In genomic region chr15:12206646-12207222, GRCm38 (mm10) we compare ENCODE assay signal across 8 mouse cellular contexts. TPM values are rescaled to one million over a fixed set of nuclear protein-coding genes. Genes with fewer than 3 reads are reported as not detected.
A peak's percentile ranks its signal among the peaks of the same experiment; 100 is the strongest.
DNase-seq lines count a peak whose midpoint lies in the region; ATAC-seq and TF ChIP-seq lines count a peak whose summit lies in the region.

No protein-coding gene starts in this region.

- peaks cover 26% of the 10 kb centered on the region for H3K4me1 ChIP-seq in cerebellum, adult 2 months (ENCODE audit: control insufficient read depth, insufficient read depth, low read length)
- peaks cover 80% of the 10 kb centered on the region for H3K4me1 ChIP-seq in megakaryocyte, embryonic 14.5 days
- peaks cover 25% of the 10 kb centered on the region for H3K4me1 ChIP-seq in stomach, embryonic 14.5 days (ENCODE audit: control insufficient read depth, insufficient read depth, low read length)

- no peak for TF ChIP-seq POLR2A in cerebellum, adult 2 months (IDR thresholded peaks at IDR 0.05; ENCODE audit: borderline replicate concordance, insufficient read depth, low read length)

- WGBS in cerebellum, adult 2 months = 37% methylated on average over 7 of the region's 7 CpGs
- 72% methylated on average over 7 of the region's 7 CpGs for WGBS in stomach, embryonic 14.5 days

- TF ChIP-seq CTCF in cerebellum, adult 2 months (IDR thresholded peaks at IDR 0.05; ENCODE audit: borderline replicate concordance, insufficient read depth, low read depth, low read length) = no peak

- no peak overlapping the region for H3K27ac ChIP-seq in cerebellum, adult 2 months (ENCODE audit: insufficient read depth, low read length)
- no peak overlapping the region for H3K27ac ChIP-seq in stomach, embryonic 14.5 days (ENCODE audit: low read length)

- H3K9me3 ChIP-seq in megakaryocyte, embryonic 14.5 days = 0 out of 2 replicates have a peak, but pooled peaks cover 3% of the 10 kb centered on the region
- H3K9me3 ChIP-seq in stomach, embryonic 14.5 days (ENCODE audit: control insufficient read depth, low read depth, low read length) = no peaks in the 10 kb centered on the region

- H3K4me2 ChIP-seq in stomach, embryonic 14.5 days (replicated peaks; ENCODE audit: low read depth, low read length) = peak overlapping the region; percentile 72; the same call in 1 of the 2 replicates

- H3K27me3 ChIP-seq in cerebellum, adult 2 months (ENCODE audit: control insufficient read depth, insufficient read depth, low read length) = no peaks in the 10 kb centered on the region
- H3K27me3 ChIP-seq in megakaryocyte, embryonic 14.5 days (replicated peaks) = no peaks in the 10 kb centered on the region
- H3K27me3 ChIP-seq in stomach, embryonic 14.5 days (ENCODE audit: control insufficient read depth, insufficient read depth, low read length) = no peaks in the 10 kb centered on the region

- DNase-seq in cerebellum, adult 2 months = peak in 1 of 2 experiments; percentile 40
- no peak for DNase-seq in cerebellum, postnatal 4 days (ENCODE audit: low spot score in 2 of 2)
- DNase-seq in kidney, postnatal 14 days = peak; percentile 74
- DNase-seq in left cerebral cortex, adult 8-10 months (ENCODE audit: low spot score in 2 of 2) = no peak
- DNase-seq in thymus, adult 18-20 months = no peak

- H3K9ac ChIP-seq in stomach, embryonic 14.5 days (replicated peaks; ENCODE audit: low read depth, low read length) = no peak overlapping the region

- no peak for ATAC-seq in megakaryocyte, adult 5-6 weeks (ENCODE audit: poor library complexity, severe bottlenecking)
- no peak for ATAC-seq in stomach, embryonic 14.5 days (ENCODE audit: insufficient number of reproducible peaks, insufficient read depth, low FRiP score, low read depth)

- peak overlapping the region; percentile 72 for H3K4me3 ChIP-seq in cerebellum, adult 2 months (replicated peaks; ENCODE audit: insufficient read depth, low read depth, low read length)
- peak overlapping the region; percentile 97 for H3K4me3 ChIP-seq in megakaryocyte, embryonic 14.5 days (replicated peaks)
- no peak overlapping the region for H3K4me3 ChIP-seq in stomach, embryonic 14.5 days (ENCODE audit: low read depth, low read length)

- H3K36me3 ChIP-seq in megakaryocyte, embryonic 14.5 days (replicated peaks; ENCODE audit: low read length) = peaks cover 43% of the 10 kb centered on the region
- no peaks in the 10 kb centered on the region; the same call in 1 of the 2 replicates for H3K36me3 ChIP-seq in stomach, embryonic 14.5 days (ENCODE audit: control insufficient read depth, insufficient read depth, low read length)

RNA-seq across cellular contexts. Expression of gene Mtmr12, which starts 1.9 kb away (rescaled TPM):
- 18.7 and 19.0 TPM in 2 replicates for polyA plus RNA-seq in cerebellum, adult 2 months (2012; rRNA removed)
- polyA plus RNA-seq in megakaryocyte, embryonic 14.5 days (2012; ENCODE audit: insufficient read depth, low replicate concordance) = 4.4 and 4.6 TPM in 2 replicates
- 16.1 and 17.4 TPM in 2 replicates for total RNA-seq in megakaryocyte, adult 5-6 weeks (2015)
- total RNA-seq in megakaryocyte, adult 5-6 weeks (2017) = 20.6 and 23.3 TPM in 2 replicates
- 22.0 TPM in 2 replicates for polyA plus RNA-seq in stomach, embryonic 14.5 days (2014; fragmentation: Nextera tagmentation; extraction: Ambion mirVana)
- total RNA-seq in left cerebral cortex, adult 8-10 months (2022) = 10 to 100 TPM; 42.9 to 47.1 (median 44.7) TPM
